Mouse (Mus musculus) hindbrain, postnatal 0 days (tissue): Measurements from ENCODE around the gene Stra6. TPM values are rescaled to one million over a fixed set of nuclear protein-coding genes. Genes with fewer than 3 reads are reported as not detected.

Experiments
- ATAC-seq: fragments of 200-750 bp; cut with Nextera tagmentation; 2 replicates; pipeline ENCODE4 v1.8.0; 2017; ENCODE audit warnings: mild to moderate bottlenecking, moderate TSS enrichment, moderate library complexity
- DNase-seq: peaks from one replicate; pipeline ENCODE4 v3.0.0-alpha.2; 2015; ENCODE audit warnings: low spot score
- H3K27ac ChIP-seq: fragments of 300-500 bp; sonication (generic); 2 replicates; pipeline ENCODE4 v1.5.1; 2014; ENCODE audit warnings: mild to moderate bottlenecking
- H3K27me3 ChIP-seq: fragments of 300-500 bp; sonication (generic); 2 replicates; pipeline ENCODE4 v1.6.1; 2014; ENCODE audit warnings: low read length, mixed read lengths; ENCODE audit not compliant: insufficient read depth
- H3K36me3 ChIP-seq: fragments of 300-500 bp; sonication (generic); 2 replicates; pipeline ENCODE4 v1.6.1; 2014; ENCODE audit warnings: low read length, mixed read lengths; ENCODE audit not compliant: insufficient read depth
- H3K4me1 ChIP-seq: fragments of 300-500 bp; sonication (generic); 2 replicates; pipeline ENCODE4 v1.6.1; 2014; ENCODE audit warnings: antibody characterized with exemption, low read length, mixed read lengths; ENCODE audit not compliant: insufficient read depth
- H3K4me2 ChIP-seq: fragments of 300-500 bp; sonication (generic); 2 replicates; pipeline ENCODE4 v1.6.1; 2014; ENCODE audit warnings: low read depth, mild to moderate bottlenecking, low read length, moderate library complexity, mixed read lengths
- H3K4me3 ChIP-seq: fragments of 300-500 bp; sonication (generic); 2 replicates; pipeline ENCODE4 v1.5.1; 2014; ENCODE audit warnings: low read length
- H3K9ac ChIP-seq: fragments of 300-500 bp; sonication (generic); replicated peaks from 2 replicates; pipeline ENCODE4 v1.6.1; 2014; ENCODE audit warnings: mild to moderate bottlenecking, low read length, moderate library complexity, mixed read lengths
- H3K9me3 ChIP-seq: fragments of 300-500 bp; sonication (generic); 2 replicates; pipeline ENCODE4 v1.6.1; 2016; ENCODE audit warnings: low read length, mixed read lengths
- CTCF ChIP-seq: IDR thresholded peaks from 2 replicates; pipeline ENCODE4 v1.5.1; 2016; ENCODE audit warnings: antibody characterized with exemption, control low read depth, low read depth
- WGBS: fragments of 180-500 bp; shearing (Covaris S2); extraction: QIAGEN DNeasy Blood & Tissue Kit; methylation state at CpG from one replicate; pipeline ENCODE4 v1.1.7; 2014; 5-methylcytosine and 5-hydroxymethylcytosine counted together
- polyA plus RNA-seq: library from polyadenylated mRNA; unstranded; fragments of >200 nt; fragmentation: Nextera tagmentation; extraction: Ambion mirVana; gene quantifications from 2 replicates; pipeline ENCODE4 v1.2.1, GENCODE M21; 2015
- total RNA-seq: library from RNA; depleted of rRNA; stranded (reverse); fragments of >200 nt; gene quantifications from 2 replicates; pipeline ENCODE4 v1.2.3, GENCODE M21; 2014

Stra6 gene
- total and polyA plus RNA-seq, 2 experiments from 2014 or later: 7.5 to 19.2 TPM

DNA sequence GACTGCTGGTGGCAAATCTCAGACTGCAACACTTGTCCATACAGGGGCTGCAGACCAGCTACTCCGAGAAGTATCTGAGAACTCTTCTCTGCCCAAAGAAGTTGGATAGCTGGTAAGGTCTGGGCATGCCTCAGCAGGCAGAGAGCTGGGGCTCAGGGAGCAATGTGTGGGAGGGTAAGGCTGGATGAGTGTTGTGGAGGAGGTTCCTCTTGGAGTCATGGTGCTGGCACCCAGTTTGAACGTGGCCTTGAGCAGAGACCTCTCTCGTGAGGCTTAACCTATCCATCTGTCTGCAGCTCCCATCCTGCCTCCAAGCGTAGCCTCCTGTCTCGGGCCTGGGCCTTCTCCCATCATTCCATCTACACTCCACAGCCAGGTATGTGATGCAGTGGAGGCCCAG, 81.8 kb downstream of the Stra6 start:
- no peaks in the 10 kb centered on the region for H3K36me3 ChIP-seq
- ATAC-seq (no peak), DNase-seq (no peak)
- 0 out of 2 replicates have a peak, but pooled peaks cover 5% of the 10 kb centered on the region for H3K4me1 ChIP-seq
- H3K4me2 ChIP-seq: no peak overlapping the region
- H3K9ac ChIP-seq: no peak overlapping the region
- H3K27ac ChIP-seq: no peak overlapping the region
- 82% methylated on average over 5 of the region's 5 CpGs for WGBS
- H3K27me3 ChIP-seq: no peaks in the 10 kb centered on the region
- H3K9me3 ChIP-seq: no peaks in the 10 kb centered on the region
- no peak for TF ChIP-seq CTCF
- H3K4me3 ChIP-seq: no peak overlapping the region

GRCm38 (mm10) chr9:58148806-58149205, 85.2 kb downstream of the Stra6 start:
- WGBS: 49% methylated on average over 2 of the region's 2 CpGs
- DNase-seq: no peak
- no peak overlapping the region for H3K9ac ChIP-seq
- no peak for TF ChIP-seq CTCF
- no peak for ATAC-seq
- no peak overlapping the region for H3K27ac ChIP-seq
- 0 out of 2 replicates have a peak, but pooled peaks cover 5% of the 10 kb centered on the region for H3K4me1 ChIP-seq
- H3K27me3 ChIP-seq: no peaks in the 10 kb centered on the region
- no peaks in the 10 kb centered on the region for H3K9me3 ChIP-seq
- H3K36me3 ChIP-seq: no peaks in the 10 kb centered on the region
- H3K4me2 ChIP-seq: no peak overlapping the region
- H3K4me3 ChIP-seq: no peak overlapping the region

DNA sequence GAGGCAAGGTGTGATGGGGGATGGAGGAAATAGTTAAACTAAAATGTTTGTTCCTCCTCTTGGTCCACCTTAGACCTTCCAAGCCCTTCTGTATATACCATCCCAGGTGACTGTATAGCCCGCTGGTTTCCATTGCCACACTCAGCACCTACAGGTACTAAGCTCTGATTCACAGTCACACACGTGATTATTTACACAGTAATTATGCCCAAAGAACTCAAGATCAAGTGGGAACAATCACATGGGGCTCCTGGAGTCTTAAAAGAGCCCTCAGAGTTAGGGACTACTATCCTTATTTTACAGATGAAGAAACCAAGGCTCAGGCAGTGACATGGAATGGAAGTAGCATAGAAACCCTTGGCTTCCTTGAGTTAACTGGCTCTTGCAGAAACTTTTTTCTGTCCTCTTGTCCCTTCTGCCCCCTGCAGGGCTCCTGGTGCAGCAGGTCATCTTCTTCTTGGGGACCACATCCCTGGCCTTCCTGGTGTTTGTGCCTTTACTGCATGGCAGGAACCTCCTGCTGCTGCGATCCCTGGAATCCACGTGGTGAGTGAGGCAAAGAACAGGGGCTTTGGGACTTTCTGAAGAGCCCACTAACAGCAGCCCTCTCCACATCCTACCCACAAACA, 87.3 kb downstream of the Stra6 start:
- H3K9me3 ChIP-seq: no peaks in the 10 kb centered on the region
- no peak for ATAC-seq
- H3K4me1 ChIP-seq: peaks cover 12% of the 10 kb centered on the region; the same call in 1 of the 2 replicates
- no peak overlapping the region for H3K4me2 ChIP-seq
- no peak overlapping the region for H3K4me3 ChIP-seq
- no peaks in the 10 kb centered on the region for H3K36me3 ChIP-seq
- H3K27me3 ChIP-seq: no peaks in the 10 kb centered on the region
- TF ChIP-seq CTCF: no peak
- DNase-seq: no peak
- no peak overlapping the region for H3K27ac ChIP-seq
- WGBS: 72% methylated on average over 4 of the region's 4 CpGs
- no peak overlapping the region for H3K9ac ChIP-seq

DNA sequence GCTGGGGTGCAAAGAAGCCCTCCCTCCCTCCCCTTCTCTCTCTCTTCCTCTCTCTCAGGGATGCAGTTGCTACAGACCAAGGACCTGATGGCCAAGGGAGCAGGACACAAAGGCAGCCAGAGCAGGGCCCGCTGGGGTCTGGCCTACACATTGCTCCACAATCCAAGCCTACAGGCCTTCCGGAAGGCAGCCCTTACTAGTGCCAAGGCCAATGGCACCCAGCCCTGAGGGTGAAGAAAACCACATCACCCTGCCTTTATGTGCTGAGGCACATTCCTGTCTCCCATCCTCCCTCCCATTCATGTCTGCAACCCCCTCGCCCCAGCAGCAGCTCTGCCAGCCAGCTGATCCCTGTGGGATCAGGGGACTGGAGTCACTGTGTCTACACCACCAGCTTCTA, 89.5 kb downstream of the Stra6 start:
- no peak overlapping the region for H3K27ac ChIP-seq
- no peaks in the 10 kb centered on the region for H3K27me3 ChIP-seq
- WGBS: 63% methylated on average over 3 of the region's 3 CpGs
- H3K36me3 ChIP-seq: no peaks in the 10 kb centered on the region
- H3K4me1 ChIP-seq: peaks cover 11% of the 10 kb centered on the region; the same call in 1 of the 2 replicates
- H3K9me3 ChIP-seq: no peaks in the 10 kb centered on the region
- ATAC-seq (peak; percentile 61), DNase-seq (peak; percentile 30)
- no peak overlapping the region for H3K9ac ChIP-seq
- TF ChIP-seq CTCF: no peak
- H3K4me2 ChIP-seq: no peak overlapping the region
- H3K4me3 ChIP-seq: no peak overlapping the region

- H3K27me3 ChIP-seq: no peaks in the 10 kb centered on the region
- DNase-seq (peak; percentile 78), ATAC-seq (no peak)
- no peaks in the 10 kb centered on the region for H3K9me3 ChIP-seq
- no peak for TF ChIP-seq CTCF
- H3K4me3 ChIP-seq: no peak overlapping the region
- no peak overlapping the region for H3K27ac ChIP-seq
- H3K36me3 ChIP-seq: no peaks in the 10 kb centered on the region
- H3K9ac ChIP-seq: no peak overlapping the region
- 36% methylated on average over 3 of the region's 3 CpGs for WGBS
- H3K4me1 ChIP-seq: peaks cover 11% of the 10 kb centered on the region; the same call in 1 of the 2 replicates
- no peak overlapping the region for H3K4me2 ChIP-seq
Observed at GRCm38 (mm10) chr9:58155366-58155765, 91.8 kb downstream of the Stra6 start.

GRCm38 (mm10) chr9:58156819-58157560, 93.4 kb downstream of the Stra6 start:
- Histone ChIP-seq H3K27me3 (no peaks in the 10 kb centered on the region), H3K4me3 (no peak overlapping the region), H3K4me1 (peaks cover 11% of the 10 kb centered on the region; the same call in 1 of the 2 replicates), H3K9me3 (no peaks in the 10 kb centered on the region), H3K4me2 (peak overlapping the region; percentile 23; the same call in 1 of the 2 replicates), H3K36me3 (no peaks in the 10 kb centered on the region), H3K27ac (peak overlapping the region; percentile 41; the same call in 1 of the 2 replicates), H3K9ac (no peak overlapping the region)
- TF ChIP-seq CTCF: no peak
- WGBS: 81% methylated on average over 22 of the region's 22 CpGs
- DNase-seq (no peak), ATAC-seq (no peak)
